Mouse (Mus musculus) megakaryocyte, embryonic 14.5 days (primary cell): ENCODE data around the gene Mrpl43.

Experiments used
- FLI1 ChIP-seq: IDR thresholded peaks from 2 replicates; pipeline ENCODE4 v1.6.1; 2012; ENCODE audit warnings: low read length, inconsistent platforms, mixed read lengths
- GATA1 ChIP-seq: IDR thresholded peaks from 3 replicates; pipeline ENCODE4 v1.6.1; 2012; ENCODE audit warnings: mixed read lengths, low read length, inconsistent platforms, borderline replicate concordance

- TF ChIP-seq GATA1 (no peak), FLI1 (no peak)
Measured at GRCm38 (mm10) chr19:45054892-45055690, 48.8 kb upstream of the Mrpl43 start.
